Mouse (Mus musculus): ENCODE data around the gene Dll1. TPM values are rescaled to one million over a fixed set of nuclear protein-coding genes. Genes with fewer than 3 reads are reported as not detected.

The Dll1 gene
- total and polyA plus RNA-seq, 2 experiments: 4.0 to 6.9 TPM

GRCm38 (mm10) chr17:15377901-15378300 lies 1.2 kb upstream of the Dll1 start:
- H3K9ac ChIP-seq (ENCODE audit: low read depth, low read length): no peak overlapping the region
- WGBS: 2% methylated on average over 1 of the region's 1 CpGs
- DNase-seq (ENCODE audit: extremely low read depth, low read depth, low spot score): peak; percentile 73
- no peak for TF ChIP-seq CTCF (IDR thresholded peaks at IDR 0.05; ENCODE audit: low read depth, low read length)
- no peak for TF ChIP-seq POLR2A (IDR thresholded peaks at IDR 0.05; ENCODE audit: extremely low read depth, insufficient read depth, low read length)
- no peak overlapping the region for H3K27ac ChIP-seq (replicated peaks; ENCODE audit: insufficient read depth, low read depth, low read length)
- H3K4me1 ChIP-seq (ENCODE audit: control insufficient read depth, insufficient read depth, low read length): peaks cover 28% of the 10 kb centered on the region
- no peak overlapping the region for H3K4me3 ChIP-seq (ENCODE audit: insufficient read depth, low read depth, low read length)
- no peaks in the 10 kb centered on the region for H3K36me3 ChIP-seq (ENCODE audit: control insufficient read depth, insufficient read depth, low read length)
- no peaks in the 10 kb centered on the region for H3K27me3 ChIP-seq (ENCODE audit: control insufficient read depth, insufficient read depth, low read length)
- no peaks in the 10 kb centered on the region for H3K79me2 ChIP-seq (ENCODE audit: control insufficient read depth, insufficient read depth, low read length)

- peak; percentile 81 for DNase-seq (ENCODE audit: extremely low read depth, low read depth, low spot score)
- Histone ChIP-seq H3K27ac (replicated peaks; ENCODE audit: insufficient read depth, low read depth, low read length) (peak overlapping the region; percentile 74), H3K27me3 (ENCODE audit: control insufficient read depth, insufficient read depth, low read length) (no peaks in the 10 kb centered on the region)
These were observed 775 bp downstream of the Dll1 start for GRCm38 (mm10) chr17:15375701-15376493.

GRCm38 (mm10) chr17:15375224-15375623 lies 1.4 kb downstream of the Dll1 start:
- WGBS: under 1% methylated on average over 18 of the region's 18 CpGs
- Histone ChIP-seq H3K27ac (replicated peaks; ENCODE audit: insufficient read depth, low read depth, low read length) (peak overlapping the region; percentile 33; the same call in 1 of the 2 replicates), H3K36me3 (ENCODE audit: control insufficient read depth, insufficient read depth, low read length) (no peaks in the 10 kb centered on the region), H3K4me3 (ENCODE audit: insufficient read depth, low read depth, low read length) (peak overlapping the region; percentile 84), H3K4me1 (ENCODE audit: control insufficient read depth, insufficient read depth, low read length) (peaks cover 29% of the 10 kb centered on the region), H3K79me2 (ENCODE audit: control insufficient read depth, insufficient read depth, low read length) (no peaks in the 10 kb centered on the region), H3K9ac (ENCODE audit: low read depth, low read length) (peak overlapping the region; percentile 62), H3K27me3 (ENCODE audit: control insufficient read depth, insufficient read depth, low read length) (no peaks in the 10 kb centered on the region)
- peak; percentile 47 for DNase-seq (ENCODE audit: extremely low read depth, low read depth, low spot score)
- TF ChIP-seq POLR2A (IDR thresholded peaks at IDR 0.05; ENCODE audit: extremely low read depth, insufficient read depth, low read length) (no peak), CTCF (IDR thresholded peaks at IDR 0.05; ENCODE audit: low read depth, low read length) (no peak)

More at GRCm38 (mm10) chr17:15375701-15376493, 775 bp downstream of the Dll1 start:
- Histone ChIP-seq H3K79me2 (ENCODE audit: control insufficient read depth, insufficient read depth, low read length) (no peaks in the 10 kb centered on the region), H3K4me1 (ENCODE audit: control insufficient read depth, insufficient read depth, low read length) (peaks cover 29% of the 10 kb centered on the region), H3K4me3 (ENCODE audit: insufficient read depth, low read depth, low read length) (peak overlapping the region; percentile 84), H3K9ac (ENCODE audit: low read depth, low read length) (peak overlapping the region; percentile 93), H3K36me3 (ENCODE audit: control insufficient read depth, insufficient read depth, low read length) (no peaks in the 10 kb centered on the region)
- WGBS: under 1% methylated on average over 66 of the region's 69 CpGs
- TF ChIP-seq CTCF (IDR thresholded peaks at IDR 0.05; ENCODE audit: low read depth, low read length) (no peak), POLR2A (IDR thresholded peaks at IDR 0.05; ENCODE audit: extremely low read depth, insufficient read depth, low read length) (peak; percentile 71; the same call in 1 of the 2 replicates)

DNA sequence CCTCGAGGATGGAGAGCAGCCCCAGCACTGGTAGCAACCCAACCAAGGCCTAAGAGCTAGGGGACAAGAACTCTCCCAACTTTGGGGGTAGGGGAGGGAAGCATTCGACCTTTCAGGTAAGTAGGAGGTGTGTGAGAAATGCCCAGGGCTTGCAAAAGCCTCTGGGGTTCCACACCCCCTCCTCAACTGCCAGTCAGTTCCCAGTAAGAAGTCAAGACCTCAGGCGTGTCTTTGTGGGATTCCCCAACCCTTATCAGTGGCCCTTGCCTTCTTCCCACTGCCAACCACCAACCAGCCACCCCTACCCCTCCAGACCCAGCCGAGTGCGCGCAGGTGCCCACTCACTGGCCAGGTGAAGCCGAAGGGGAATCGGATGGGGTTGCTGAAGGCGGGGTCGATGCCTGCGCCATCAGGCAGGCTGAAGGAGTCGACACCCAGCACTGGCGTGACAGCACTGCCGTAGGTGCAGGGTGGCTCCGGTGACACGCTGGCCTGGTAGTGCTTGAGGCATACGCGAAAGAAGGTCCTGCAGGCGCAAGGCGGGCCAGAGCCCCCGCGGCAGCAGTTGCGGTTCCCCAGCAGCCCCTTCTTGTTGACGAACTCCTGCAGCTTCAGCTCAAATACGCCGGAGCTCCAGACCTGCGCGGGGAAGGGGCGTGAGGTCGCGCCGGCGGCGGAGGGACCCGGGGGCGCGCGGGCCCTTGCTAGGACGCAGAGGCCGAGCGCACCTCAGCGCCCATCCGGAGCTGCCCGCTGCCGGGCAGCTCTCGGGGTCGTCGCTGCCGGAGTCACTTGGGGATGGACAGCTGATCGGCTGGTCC lies 2.1 kb downstream of the Dll1 start:
- peak overlapping the region; percentile 62 for H3K9ac ChIP-seq (ENCODE audit: low read depth, low read length)
- 8% methylated on average over 50 of the region's 50 CpGs for WGBS

DNA sequence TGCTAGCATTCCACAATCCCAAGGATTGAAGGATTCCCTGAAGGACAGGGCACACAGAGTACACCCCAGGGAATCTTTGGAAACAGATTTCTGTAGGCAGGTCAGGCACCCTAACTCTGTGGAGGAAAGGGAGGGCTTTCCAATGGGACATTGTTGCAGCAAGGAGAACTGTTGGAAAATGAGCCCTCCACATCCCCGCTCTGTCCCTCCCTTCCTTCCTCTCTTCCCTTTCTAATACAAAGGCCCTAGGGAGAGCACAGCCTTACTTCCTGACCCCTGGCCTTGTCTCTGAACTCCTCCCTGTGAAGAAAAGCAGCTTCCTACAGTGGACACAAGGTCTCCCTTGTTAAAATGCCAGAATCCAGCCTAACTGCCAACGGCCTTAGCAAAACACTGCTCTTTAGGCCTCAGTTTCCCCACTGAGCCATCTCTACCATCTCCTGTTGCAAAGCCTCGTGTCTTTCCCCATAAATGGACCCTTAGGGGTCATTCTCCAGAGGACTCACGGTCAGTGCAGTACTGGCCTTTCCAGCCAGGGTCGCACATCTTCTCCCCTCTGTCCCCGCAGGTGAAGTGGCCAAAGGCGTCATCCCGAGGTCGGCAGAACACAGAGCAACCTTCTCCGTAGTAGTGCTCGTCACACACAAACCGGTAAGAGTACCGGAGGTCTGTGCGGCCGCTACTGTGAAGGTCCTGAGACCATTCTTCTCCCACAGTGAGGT lies 3.6 kb downstream of the Dll1 start:
- WGBS: 80% methylated on average over 15 of the region's 15 CpGs
- no peaks in the 10 kb centered on the region for H3K27me3 ChIP-seq (ENCODE audit: control insufficient read depth, insufficient read depth, low read length)

More for the DNA sequence above, 2.1 kb downstream of the Dll1 start:
- no peak for DNase-seq (ENCODE audit: extremely low read depth, low read depth, low spot score)
- Histone ChIP-seq H3K27me3 (ENCODE audit: control insufficient read depth, insufficient read depth, low read length) (no peaks in the 10 kb centered on the region), H3K27ac (replicated peaks; ENCODE audit: insufficient read depth, low read depth, low read length) (no peak overlapping the region), H3K36me3 (ENCODE audit: control insufficient read depth, insufficient read depth, low read length) (no peaks in the 10 kb centered on the region), H3K79me2 (ENCODE audit: control insufficient read depth, insufficient read depth, low read length) (no peaks in the 10 kb centered on the region), H3K4me3 (ENCODE audit: insufficient read depth, low read depth, low read length) (peak overlapping the region; percentile 84), H3K4me1 (ENCODE audit: control insufficient read depth, insufficient read depth, low read length) (peaks cover 29% of the 10 kb centered on the region)
- TF ChIP-seq POLR2A (IDR thresholded peaks at IDR 0.05; ENCODE audit: extremely low read depth, insufficient read depth, low read length) (no peak), CTCF (IDR thresholded peaks at IDR 0.05; ENCODE audit: low read depth, low read length) (no peak)

More for the DNA sequence above, 3.6 kb downstream of the Dll1 start:
- peak overlapping the region; percentile 18; the same call in 1 of the 2 replicates for H3K9ac ChIP-seq (ENCODE audit: low read depth, low read length)
- peak overlapping the region; percentile 33 for H3K27ac ChIP-seq (replicated peaks; ENCODE audit: insufficient read depth, low read depth, low read length)
- DNase-seq (ENCODE audit: extremely low read depth, low read depth, low spot score): no peak
- no peaks in the 10 kb centered on the region for H3K79me2 ChIP-seq (ENCODE audit: control insufficient read depth, insufficient read depth, low read length)
- H3K4me1 ChIP-seq (ENCODE audit: control insufficient read depth, insufficient read depth, low read length): peaks cover 29% of the 10 kb centered on the region
- peaks cover 2% of the 10 kb centered on the region; the same call in 1 of the 2 replicates for H3K36me3 ChIP-seq (ENCODE audit: control insufficient read depth, insufficient read depth, low read length)
- H3K4me3 ChIP-seq (ENCODE audit: insufficient read depth, low read depth, low read length): peak overlapping the region; percentile 26
- TF ChIP-seq CTCF (IDR thresholded peaks at IDR 0.05; ENCODE audit: low read depth, low read length) (no peak), POLR2A (IDR thresholded peaks at IDR 0.05; ENCODE audit: extremely low read depth, insufficient read depth, low read length) (no peak)
